Mouse (Mus musculus): ENCODE measurements at regions not wholly inside any gene's neighbourhood (a gene's known extent, or its start where the extent isn't known, plus 50 kb on each side); places are given as distances from the start of the nearest gene placed in this dataset.
A peak's percentile ranks its signal among the peaks of the same experiment; 100 is the strongest.
"Not testable (repeated sequence)": the region's sequence is repeated elsewhere in the genome, so short reads cannot be mapped to it uniquely, and the experiment has no call there.

DNA sequence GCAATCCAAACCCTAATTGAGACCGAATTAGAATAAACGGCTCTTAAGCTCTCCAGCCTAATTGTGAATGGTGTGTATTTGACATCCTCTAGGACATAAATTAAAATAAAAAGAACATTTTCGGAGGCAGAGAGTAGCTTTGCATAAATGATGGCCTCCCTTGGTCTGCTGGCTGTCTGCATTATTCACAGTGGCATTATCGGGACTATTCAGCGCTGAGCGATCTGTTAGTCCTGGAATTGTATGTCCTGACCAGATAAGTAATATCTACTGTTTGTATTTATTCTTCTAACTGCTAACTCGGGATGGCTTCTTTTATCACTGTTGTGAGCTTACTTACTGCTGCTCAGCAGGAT, 299.6 kb downstream of the Chl1 start:
- peak overlapping the region; percentile 44; the same call in 1 of the 2 replicates for H3K9ac ChIP-seq (ENCODE audit: low read depth, low read length)
- H3K4me3 ChIP-seq (ENCODE audit: low read depth, low read length): peak overlapping the region; percentile 22
- H3K36me3 ChIP-seq (ENCODE audit: control insufficient read depth, insufficient read depth, low read length): no peaks in the 10 kb centered on the region
- peak; percentile 78 for ATAC-seq
- no peaks in the 10 kb centered on the region for H3K9me3 ChIP-seq (replicated peaks; ENCODE audit: control insufficient read depth, low read length, poor library complexity, severe bottlenecking)
- H3K27me3 ChIP-seq (ENCODE audit: control insufficient read depth, insufficient read depth, low read depth, low read length): no peaks in the 10 kb centered on the region
- H3K27ac ChIP-seq (ENCODE audit: low read length): peak overlapping the region; percentile 74
- peaks cover 21% of the 10 kb centered on the region for H3K4me1 ChIP-seq (ENCODE audit: control insufficient read depth, insufficient read depth, low read length)
- WGBS: 2% methylated on average over 7 of the region's 7 CpGs
- H3K4me2 ChIP-seq (ENCODE audit: low read length): peak overlapping the region; percentile 51

- peak overlapping the region; percentile 51 for H3K4me2 ChIP-seq (ENCODE audit: low read length)
- ATAC-seq: peak; percentile 92
- H3K9ac ChIP-seq (ENCODE audit: low read depth, low read length): peak overlapping the region; percentile 44
- H3K27ac ChIP-seq (ENCODE audit: low read length): peak overlapping the region; percentile 74
- no peaks in the 10 kb centered on the region for H3K36me3 ChIP-seq (ENCODE audit: control insufficient read depth, insufficient read depth, low read length)
- WGBS: under 1% methylated on average over 13 of the region's 13 CpGs
- no peaks in the 10 kb centered on the region for H3K9me3 ChIP-seq (replicated peaks; ENCODE audit: control insufficient read depth, low read length, poor library complexity, severe bottlenecking)
- H3K27me3 ChIP-seq (ENCODE audit: control insufficient read depth, insufficient read depth, low read depth, low read length): no peaks in the 10 kb centered on the region
- peak overlapping the region; percentile 22 for H3K4me3 ChIP-seq (ENCODE audit: low read depth, low read length)
- peaks cover 21% of the 10 kb centered on the region for H3K4me1 ChIP-seq (ENCODE audit: control insufficient read depth, insufficient read depth, low read length)
Measured at GRCm38 (mm10) chr6:103810342-103811001, 300.1 kb downstream of the Chl1 start.

- not testable (repeated sequence) for H3K36me3 ChIP-seq (ENCODE audit: control insufficient read depth, insufficient read depth, low read length); H3K4me2 ChIP-seq (ENCODE audit: low read length); H3K9ac ChIP-seq (ENCODE audit: low read depth, low read length); H3K4me3 ChIP-seq (ENCODE audit: low read depth, low read length); H3K4me1 ChIP-seq (ENCODE audit: control insufficient read depth, insufficient read depth, low read length); ATAC-seq; H3K27me3 ChIP-seq (ENCODE audit: control insufficient read depth, insufficient read depth, low read depth, low read length); H3K9me3 ChIP-seq (replicated peaks; ENCODE audit: control insufficient read depth, low read length, poor library complexity, severe bottlenecking); H3K27ac ChIP-seq (ENCODE audit: low read length)
- 73% methylated on average over 5 of the region's 5 CpGs for WGBS
Measured at GRCm38 (mm10) chr6:103816396-103816795, 306.0 kb downstream of the Chl1 start.

GRCm38 (mm10) chr6:103826042-103826441, 315.7 kb downstream of the Chl1 start:
- Histone ChIP-seq H3K4me3 (ENCODE audit: low read depth, low read length) (no peak overlapping the region), H3K4me1 (ENCODE audit: control insufficient read depth, insufficient read depth, low read length) (no peaks in the 10 kb centered on the region), H3K27ac (ENCODE audit: low read length) (no peak overlapping the region), H3K27me3 (ENCODE audit: control insufficient read depth, insufficient read depth, low read depth, low read length) (no peaks in the 10 kb centered on the region), H3K9ac (ENCODE audit: low read depth, low read length) (no peak overlapping the region), H3K36me3 (ENCODE audit: control insufficient read depth, insufficient read depth, low read length) (no peaks in the 10 kb centered on the region), H3K9me3 (replicated peaks; ENCODE audit: control insufficient read depth, low read length, poor library complexity, severe bottlenecking) (no peaks in the 10 kb centered on the region), H3K4me2 (ENCODE audit: low read length) (no peak overlapping the region)
- WGBS: 51% methylated on average over 2 of the region's 2 CpGs
- ATAC-seq: no peak

GRCm38 (mm10) chr6:103827623-103828022, 317.2 kb downstream of the Chl1 start:
- 96% methylated on average over 3 of the region's 3 CpGs for WGBS
- H3K4me3 ChIP-seq (ENCODE audit: low read depth, low read length): no peak overlapping the region
- H3K36me3 ChIP-seq (ENCODE audit: control insufficient read depth, insufficient read depth, low read length): no peaks in the 10 kb centered on the region
- no peak overlapping the region for H3K27ac ChIP-seq (ENCODE audit: low read length)
- no peak overlapping the region for H3K4me2 ChIP-seq (ENCODE audit: low read length)
- no peaks in the 10 kb centered on the region for H3K27me3 ChIP-seq (ENCODE audit: control insufficient read depth, insufficient read depth, low read depth, low read length)
- no peaks in the 10 kb centered on the region for H3K9me3 ChIP-seq (replicated peaks; ENCODE audit: control insufficient read depth, low read length, poor library complexity, severe bottlenecking)
- H3K4me1 ChIP-seq (ENCODE audit: control insufficient read depth, insufficient read depth, low read length): no peaks in the 10 kb centered on the region
- no peak for ATAC-seq
- H3K9ac ChIP-seq (ENCODE audit: low read depth, low read length): no peak overlapping the region

- no peak overlapping the region for H3K4me3 ChIP-seq (ENCODE audit: low read depth, low read length)
- 95% methylated on average over 1 of the region's 1 CpGs for WGBS
Measured at GRCm38 (mm10) chr6:103828866-103829265, 318.5 kb downstream of the Chl1 start.

GRCm38 (mm10) chr6:103832301-103832700, 321.9 kb downstream of the Chl1 start:
- no peak overlapping the region for H3K4me2 ChIP-seq (ENCODE audit: low read length)
- H3K27ac ChIP-seq (ENCODE audit: low read length): no peak overlapping the region
- no peaks in the 10 kb centered on the region for H3K9me3 ChIP-seq (replicated peaks; ENCODE audit: control insufficient read depth, low read length, poor library complexity, severe bottlenecking)
- H3K4me3 ChIP-seq (ENCODE audit: low read depth, low read length): no peak overlapping the region
- ATAC-seq: no peak
- H3K36me3 ChIP-seq (ENCODE audit: control insufficient read depth, insufficient read depth, low read length): no peaks in the 10 kb centered on the region
- no peaks in the 10 kb centered on the region for H3K27me3 ChIP-seq (ENCODE audit: control insufficient read depth, insufficient read depth, low read depth, low read length)
- WGBS: 77% methylated on average over 4 of the region's 4 CpGs
- H3K4me1 ChIP-seq (ENCODE audit: control insufficient read depth, insufficient read depth, low read length): no peaks in the 10 kb centered on the region
- no peak overlapping the region for H3K9ac ChIP-seq (ENCODE audit: low read depth, low read length)

More at GRCm38 (mm10) chr6:103828866-103829265, 318.5 kb downstream of the Chl1 start:
- no peak overlapping the region for H3K27ac ChIP-seq (ENCODE audit: low read length)
- H3K9ac ChIP-seq (ENCODE audit: low read depth, low read length): no peak overlapping the region
- no peak for ATAC-seq
- H3K4me2 ChIP-seq (ENCODE audit: low read length): no peak overlapping the region
- H3K4me1 ChIP-seq (ENCODE audit: control insufficient read depth, insufficient read depth, low read length): no peaks in the 10 kb centered on the region
- no peaks in the 10 kb centered on the region for H3K36me3 ChIP-seq (ENCODE audit: control insufficient read depth, insufficient read depth, low read length)
- H3K9me3 ChIP-seq (replicated peaks; ENCODE audit: control insufficient read depth, low read length, poor library complexity, severe bottlenecking): no peaks in the 10 kb centered on the region
- H3K27me3 ChIP-seq (ENCODE audit: control insufficient read depth, insufficient read depth, low read depth, low read length): no peaks in the 10 kb centered on the region

DNA sequence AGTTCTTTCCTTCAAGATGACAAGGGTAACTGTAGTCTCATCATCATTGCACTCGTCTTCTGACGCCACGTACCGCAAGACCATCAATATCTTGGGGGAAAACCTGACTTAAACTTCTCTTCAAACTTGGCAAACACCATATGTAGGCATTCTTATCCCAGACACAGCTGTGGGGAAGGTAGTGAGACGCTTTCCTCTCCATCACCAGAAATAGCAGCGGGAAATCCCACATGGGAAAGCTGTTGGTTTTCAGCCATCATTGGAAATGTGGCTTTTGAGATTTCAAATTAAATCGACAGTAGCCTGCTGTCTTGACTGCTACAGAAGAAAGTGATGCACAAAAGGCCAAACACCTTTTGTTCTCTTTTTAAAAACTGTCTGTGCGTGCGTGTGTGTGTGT, 322.4 kb downstream of the Chl1 start:
- no peaks in the 10 kb centered on the region for H3K36me3 ChIP-seq (ENCODE audit: control insufficient read depth, insufficient read depth, low read length)
- no peaks in the 10 kb centered on the region for H3K9me3 ChIP-seq (replicated peaks; ENCODE audit: control insufficient read depth, low read length, poor library complexity, severe bottlenecking)
- no peak overlapping the region for H3K4me3 ChIP-seq (ENCODE audit: low read depth, low read length)
- no peak for ATAC-seq
- no peaks in the 10 kb centered on the region for H3K4me1 ChIP-seq (ENCODE audit: control insufficient read depth, insufficient read depth, low read length)
- H3K9ac ChIP-seq (ENCODE audit: low read depth, low read length): no peak overlapping the region
- H3K4me2 ChIP-seq (ENCODE audit: low read length): no peak overlapping the region
- no peak overlapping the region for H3K27ac ChIP-seq (ENCODE audit: low read length)
- 72% methylated on average over 9 of the region's 9 CpGs for WGBS
- H3K27me3 ChIP-seq (ENCODE audit: control insufficient read depth, insufficient read depth, low read depth, low read length): no peaks in the 10 kb centered on the region

DNA sequence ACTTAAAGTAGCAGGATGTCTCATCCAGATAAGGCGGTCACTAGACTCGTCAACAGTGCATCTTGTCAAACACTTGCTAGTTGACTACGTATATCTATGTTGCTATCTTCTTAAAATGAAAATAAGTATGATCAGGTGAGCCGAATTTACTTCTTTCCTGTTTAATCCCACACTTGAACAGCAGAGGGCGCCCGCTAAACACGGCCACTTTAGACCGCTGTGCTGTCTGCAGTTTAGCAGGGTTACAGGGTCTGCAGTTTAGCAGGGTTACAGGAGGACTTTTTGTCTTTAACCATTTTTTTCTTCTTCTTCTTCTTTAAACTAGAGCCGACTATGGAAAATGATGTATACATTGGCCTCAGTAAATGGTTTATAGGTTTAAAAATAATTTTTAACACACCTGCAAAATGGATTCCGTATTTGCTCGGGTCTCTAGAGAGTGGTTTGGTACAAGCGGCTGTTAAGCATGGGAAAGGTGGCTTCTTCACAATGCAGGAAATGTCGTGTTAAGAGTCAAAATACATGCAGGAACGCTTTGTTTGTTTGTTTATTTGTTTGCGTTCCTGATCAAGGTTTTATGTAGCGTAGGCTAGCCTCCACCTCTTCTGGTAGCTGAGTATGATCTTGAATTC, 323.2 kb downstream of the Chl1 start:
- Histone ChIP-seq H3K4me3 (ENCODE audit: low read depth, low read length) (no peak overlapping the region), H3K36me3 (ENCODE audit: control insufficient read depth, insufficient read depth, low read length) (no peaks in the 10 kb centered on the region), H3K9me3 (replicated peaks; ENCODE audit: control insufficient read depth, low read length, poor library complexity, severe bottlenecking) (no peaks in the 10 kb centered on the region), H3K4me1 (ENCODE audit: control insufficient read depth, insufficient read depth, low read length) (no peaks in the 10 kb centered on the region), H3K27me3 (ENCODE audit: control insufficient read depth, insufficient read depth, low read depth, low read length) (no peaks in the 10 kb centered on the region), H3K9ac (ENCODE audit: low read depth, low read length) (no peak overlapping the region), H3K27ac (ENCODE audit: low read length) (no peak overlapping the region), H3K4me2 (ENCODE audit: low read length) (no peak overlapping the region)
- WGBS: 47% methylated on average over 16 of the region's 16 CpGs
- ATAC-seq: no peak

All from midbrain, embryonic 16.5 days (tissue).